ENCODE assay signal across 8 mouse cellular contexts in genomic region chr15:81466738-81467113, GRCm38 (mm10). TPM values are rescaled to one million over a fixed set of nuclear protein-coding genes. Genes with fewer than 3 reads are reported as not detected.
DNase-seq lines count a peak whose midpoint lies in the region; ATAC-seq and TF ChIP-seq lines count a peak whose summit lies in the region.

No protein-coding gene starts in this region.

- peak overlapping the region; percentile 68 for H3K9ac ChIP-seq in hindbrain, embryonic 14.5 days
- peak overlapping the region; percentile 67 for H3K9ac ChIP-seq in midbrain, embryonic 13.5 days (replicated peaks)

- H3K9me3 ChIP-seq in hindbrain, embryonic 14.5 days (ENCODE audit: control insufficient read depth, low read length) = 0 out of 2 replicates have a peak, but pooled peaks cover 3% of the 10 kb centered on the region
- H3K9me3 ChIP-seq in midbrain, embryonic 13.5 days = no peaks in the 10 kb centered on the region

- peak overlapping the region; percentile 68 for H3K4me2 ChIP-seq in hindbrain, embryonic 14.5 days (replicated peaks)
- H3K4me2 ChIP-seq in midbrain, embryonic 13.5 days (replicated peaks) = peak overlapping the region; percentile 62

- no peak for TF ChIP-seq CTCF in kidney, adult 2 months (conservative IDR thresholded peaks at IDR 0.05; ENCODE audit: insufficient read depth, insufficient read length, low read depth, low read length)
- no peak for TF ChIP-seq CTCF in bone marrow macrophage, adult 2 months (IDR thresholded peaks at IDR 0.05; ENCODE audit: low read depth, low read length)

- H3K27me3 ChIP-seq in kidney, adult 2 months (replicated peaks; ENCODE audit: control insufficient read depth, insufficient read depth, low read length) = no peaks in the 10 kb centered on the region
- no peaks in the 10 kb centered on the region for H3K27me3 ChIP-seq in hindbrain, embryonic 14.5 days (ENCODE audit: control insufficient read depth, insufficient read depth, low read length)
- no peaks in the 10 kb centered on the region for H3K27me3 ChIP-seq in midbrain, embryonic 13.5 days

- no peak for ATAC-seq in hindbrain, embryonic 14.5 days (ENCODE audit: low FRiP score)
- ATAC-seq in midbrain, embryonic 13.5 days = no peak

- H3K36me3 ChIP-seq in kidney, adult 2 months (ENCODE audit: control insufficient read depth, insufficient read depth, low read length) = peaks cover 1% of the 10 kb centered on the region; the same call in 1 of the 2 replicates
- H3K36me3 ChIP-seq in hindbrain, embryonic 14.5 days (replicated peaks; ENCODE audit: control insufficient read depth, insufficient read depth) = peaks cover 24% of the 10 kb centered on the region
- peaks cover 36% of the 10 kb centered on the region for H3K36me3 ChIP-seq in midbrain, embryonic 13.5 days

- H3K4me3 ChIP-seq in kidney, adult 2 months (ENCODE audit: insufficient read depth, low read depth, low read length) = peak overlapping the region; percentile 93
- H3K4me3 ChIP-seq in bone marrow macrophage, adult 2 months (ENCODE audit: insufficient read depth, low read length) = peak overlapping the region; percentile 88
- peak overlapping the region; percentile 47 for H3K4me3 ChIP-seq in hindbrain, embryonic 14.5 days (replicated peaks; ENCODE audit: low read length)
- H3K4me3 ChIP-seq in midbrain, embryonic 13.5 days (replicated peaks) = peak overlapping the region; percentile 53

- 0 out of 2 replicates have a peak overlapping the region, but pooled peaks have one; percentile 19 for H3K27ac ChIP-seq in kidney, adult 2 months (ENCODE audit: insufficient read depth, low read depth, low read length)
- peak overlapping the region; percentile 60 for H3K27ac ChIP-seq in bone marrow macrophage, adult 2 months (ENCODE audit: insufficient read depth, low read depth, low read length)
- peak overlapping the region; percentile 85 for H3K27ac ChIP-seq in hindbrain, embryonic 14.5 days
- H3K27ac ChIP-seq in midbrain, embryonic 13.5 days = peak overlapping the region; percentile 84

- WGBS in kidney, adult 2 months = under 1% methylated on average over 15 of the region's 15 CpGs
- under 1% methylated on average over 15 of the region's 15 CpGs for WGBS in hindbrain, embryonic 14.5 days
- under 1% methylated on average over 15 of the region's 15 CpGs for WGBS in midbrain, embryonic 13.5 days

- no peak for DNase-seq in kidney, adult 2 months
- DNase-seq in kidney, postnatal 36 days = no peak
- DNase-seq in hindbrain, embryonic 14.5 days (ENCODE audit: low spot score) = no peak
- DNase-seq in frontal cortex, adult 2 months (ENCODE audit: extremely low spot score in 1 of 2, low spot score in 1 of 2) = no peak
- DNase-seq in thymus, postnatal 0 days (ENCODE audit: low spot score) = no peak
- DNase-seq in layer of hippocampus, adult 9-11 months = no peak

- TF ChIP-seq POLR2A in kidney, adult 2 months (IDR thresholded peaks at IDR 0.05; ENCODE audit: low read depth, low read length) = peak; percentile 7
- TF ChIP-seq POLR2A in bone marrow macrophage, adult 2 months (IDR thresholded peaks at IDR 0.05; ENCODE audit: borderline replicate concordance, low read depth, low read length) = no peak

- H3K4me1 ChIP-seq in kidney, adult 2 months (ENCODE audit: control insufficient read depth, insufficient read depth, low read length) = peaks cover 3% of the 10 kb centered on the region; the same call in 1 of the 2 replicates
- H3K4me1 ChIP-seq in bone marrow macrophage, adult 2 months (ENCODE audit: control insufficient read depth, insufficient read depth, low read length) = peaks cover 12% of the 10 kb centered on the region
- H3K4me1 ChIP-seq in hindbrain, embryonic 14.5 days (replicated peaks; ENCODE audit: control insufficient read depth, insufficient read depth, low read length) = peaks cover 19% of the 10 kb centered on the region
- H3K4me1 ChIP-seq in midbrain, embryonic 13.5 days (replicated peaks) = peaks cover 22% of the 10 kb centered on the region

RNA-seq across cellular contexts. Expression of gene Rbx1, which starts 0.6 kb away (rescaled TPM):
- 76.3 and 118 TPM in 2 replicates for polyA plus RNA-seq in kidney, adult 2 months (2012; rRNA removed)
- polyA plus RNA-seq in bone marrow macrophage, adult 2 months (2012; ENCODE audit: insufficient read depth, insufficient read length, missing spikeins) = 113 and 142 TPM in 2 replicates
- 452 and 483 TPM in 2 replicates for polyA plus RNA-seq in hindbrain, embryonic 14.5 days (2014; fragmentation: Nextera tagmentation; extraction: Ambion mirVana)
- polyA plus RNA-seq in midbrain, embryonic 13.5 days (2015; fragmentation: Nextera tagmentation; extraction: Ambion mirVana) = 511 and 563 TPM in 2 replicates
- 182 and 193 TPM in 2 replicates for polyA plus RNA-seq in frontal cortex, adult 2 months (2012; rRNA removed)
- polyA plus RNA-seq in thymus, postnatal 0 days (2015; fragmentation: Nextera tagmentation; extraction: Ambion mirVana) = 650 and 668 TPM in 2 replicates

RNA-seq across cellular contexts. Expression of gene Dnajb7, which starts 58.6 kb away (rescaled TPM):
- polyA plus RNA-seq in kidney, adult 2 months (2012; rRNA removed) = 0.06 TPM in 1 of 2 replicates, not detected in the other
- polyA plus RNA-seq in bone marrow macrophage, adult 2 months (2012; ENCODE audit: insufficient read depth, insufficient read length, missing spikeins) = 0.79 TPM in 1 of 2 replicates, not detected in the other
- 0.39 and 1.1 TPM in 2 replicates for polyA plus RNA-seq in hindbrain, embryonic 14.5 days (2014; fragmentation: Nextera tagmentation; extraction: Ambion mirVana)
- 1.7 and 2.4 TPM in 2 replicates for polyA plus RNA-seq in midbrain, embryonic 13.5 days (2015; fragmentation: Nextera tagmentation; extraction: Ambion mirVana)
- 0.10 TPM in 1 of 2 replicates, not detected in the other for polyA plus RNA-seq in frontal cortex, adult 2 months (2012; rRNA removed)
- 0.63 and 1.4 TPM in 2 replicates for polyA plus RNA-seq in thymus, postnatal 0 days (2015; fragmentation: Nextera tagmentation; extraction: Ambion mirVana)

Comparison
In these comparisons a context has a peak if more than half of its experiments do, and no peak if none do; other contexts are left out.
1. H3K27ac ChIP-seq: peak in every context shown above with its lines; median percentile 85 in hindbrain, embryonic 14.5 days; 84 in midbrain, embryonic 13.5 days; 60 in bone marrow macrophage, adult 2 months; 19 in kidney, adult 2 months.